Mouse (Mus musculus): ENCODE measurements around the gene St13.

GRCm38 (mm10) chr15:81364271-81364670 lies 35.6 kb downstream of the St13 start:
- TF ChIP-seq CTCF (IDR thresholded peaks at IDR 0.05; ENCODE audit: low read depth) = no peak
- TF ChIP-seq EP300 (IDR thresholded peaks at IDR 0.05; ENCODE audit: low read depth) = no peak

Measured in liver, embryonic 14.5 days (tissue).